Mouse (Mus musculus) gonadal fat pad, adult 2 months (tissue): ENCODE results near the gene Akap17b. TPM values are rescaled to one million over a fixed set of nuclear protein-coding genes. Genes with fewer than 3 reads are reported as not detected.
"Not testable (repeated sequence)": the region's sequence is repeated elsewhere in the genome, so short reads cannot be mapped to it uniquely, and the experiment has no call there.

Experiments used
- DNase-seq: peaks from one replicate; pipeline ENCODE4 v3.0.0-alpha.2; 2012; ENCODE audit warnings: low read depth
- polyA plus RNA-seq: library from polyadenylated mRNA; depleted of rRNA; stranded (reverse); fragments of >200 nt; gene quantifications from 2 replicates; pipeline ENCODE4 v1.2.3, GENCODE M21; 2012; rRNA removed

Akap17b gene
- polyA plus RNA-seq = 0.91 and 1.1 TPM in 2 replicates

- DNase-seq = no peak
Measured at GRCm38 (mm10) chrX:36644657-36645551, at the start of gene Akap17b. Akap17b (minus strand) TSS chrX:36645395.

GRCm38 (mm10) chrX:36691365-36691764 is 46.2 kb upstream of the Akap17b start:
- no peak for DNase-seq

- DNase-seq = no peak
Measured at GRCm38 (mm10) chrX:36689655-36690054, 44.5 kb upstream of the Akap17b start.

DNA sequence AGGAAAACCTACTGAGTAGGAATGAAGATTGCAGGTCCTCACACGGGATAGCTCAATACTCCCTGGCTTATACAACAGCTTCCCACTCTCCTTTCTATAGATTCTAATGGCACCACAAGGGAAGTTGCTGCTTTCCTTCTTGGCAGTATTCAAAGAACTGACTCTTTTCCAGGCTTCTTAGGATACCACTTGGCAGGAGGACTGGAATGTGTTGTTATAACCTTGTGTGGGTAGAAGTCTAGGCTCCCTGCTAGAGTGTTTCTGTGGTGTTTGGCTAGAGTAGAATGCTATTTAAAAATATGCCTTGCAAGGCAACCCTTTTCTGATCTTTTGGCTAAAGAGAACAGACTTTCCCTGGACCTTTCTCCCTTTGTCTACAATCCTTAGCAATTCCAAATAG is 31.6 kb upstream of the Akap17b start:
- DNase-seq = no peak

DNA sequence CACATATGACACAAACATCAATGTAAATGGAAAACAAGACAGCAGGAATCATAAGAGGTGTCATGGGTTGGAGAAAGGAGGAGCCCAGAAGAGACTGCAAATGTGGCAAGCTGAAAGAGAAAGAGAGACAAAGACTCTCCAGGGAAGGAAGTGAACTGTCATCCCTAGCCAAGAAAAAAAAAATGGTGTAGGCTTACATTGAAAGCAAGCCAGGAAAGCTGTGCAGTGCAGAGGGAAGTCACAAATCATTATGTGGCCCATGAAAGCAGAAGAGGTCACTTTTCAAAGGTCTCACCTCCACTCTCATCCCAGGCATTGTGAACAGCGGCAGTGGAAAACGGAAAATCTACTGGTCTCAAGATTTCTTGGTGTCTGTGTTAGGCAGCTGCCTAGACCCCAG is 27.5 kb upstream of the Akap17b start:
- DNase-seq = no peak

DNA sequence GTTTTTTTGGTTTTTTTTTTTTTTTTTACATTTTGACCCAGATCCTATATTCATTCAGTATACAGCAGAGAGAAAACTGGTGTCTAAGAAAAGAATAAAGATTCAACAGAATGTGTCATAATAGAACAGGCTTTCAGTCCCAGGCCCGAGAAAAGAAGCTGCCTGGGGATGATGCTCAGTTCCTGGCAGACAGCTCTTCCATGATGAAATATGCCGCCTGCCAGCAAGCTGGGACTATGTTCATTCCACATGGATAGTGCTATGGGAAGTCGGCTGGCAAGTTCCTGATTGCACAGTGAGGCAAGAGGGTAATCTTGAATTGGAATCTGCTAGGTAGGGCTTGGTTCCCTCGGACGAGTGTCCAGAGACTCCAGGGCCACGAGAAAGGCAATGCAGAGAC is 5.1 kb downstream of the Akap17b start:
- no peak for DNase-seq

- DNase-seq = no peak
Measured at GRCm38 (mm10) chrX:36630771-36631170, 14.4 kb downstream of the Akap17b start.

DNA sequence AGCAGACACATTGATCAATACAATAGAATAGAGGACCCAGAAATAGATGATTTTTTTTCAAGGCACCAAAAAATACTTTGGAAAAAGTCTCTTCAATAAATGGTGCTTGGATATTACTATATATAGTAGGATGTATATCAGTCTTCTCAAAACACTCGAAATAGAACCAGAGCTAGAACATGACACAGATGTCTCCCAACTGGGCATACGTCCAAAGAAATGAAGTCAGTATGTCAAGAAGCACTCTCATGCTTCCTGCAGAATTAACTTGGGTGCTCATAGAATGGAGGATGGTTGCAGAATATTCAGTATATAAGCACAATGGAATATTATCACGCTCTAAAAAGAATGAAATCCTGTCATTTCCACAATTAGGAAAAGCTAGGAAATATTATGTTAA is 17.1 kb downstream of the Akap17b start:
- no peak for DNase-seq

DNA sequence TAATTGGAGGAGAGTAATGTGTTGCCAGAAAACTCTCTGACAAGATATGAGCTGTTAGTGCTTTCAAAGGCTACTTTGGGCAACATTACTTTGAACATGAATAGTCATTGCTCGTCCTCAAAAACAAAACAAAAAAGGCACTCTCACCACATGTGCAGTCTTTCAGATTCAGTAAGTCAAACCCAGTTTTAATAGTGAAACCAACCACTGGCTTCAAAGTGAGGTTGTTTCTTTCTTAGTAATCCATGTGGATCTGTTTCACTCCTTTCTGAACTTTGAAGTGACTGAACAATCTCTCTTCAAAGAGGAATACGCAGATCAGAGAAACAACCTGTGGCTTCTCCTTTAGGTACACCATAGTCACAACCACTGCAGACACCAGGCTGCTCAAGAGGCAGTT is 36.1 kb downstream of the Akap17b start:
- DNase-seq = no peak

DNA sequence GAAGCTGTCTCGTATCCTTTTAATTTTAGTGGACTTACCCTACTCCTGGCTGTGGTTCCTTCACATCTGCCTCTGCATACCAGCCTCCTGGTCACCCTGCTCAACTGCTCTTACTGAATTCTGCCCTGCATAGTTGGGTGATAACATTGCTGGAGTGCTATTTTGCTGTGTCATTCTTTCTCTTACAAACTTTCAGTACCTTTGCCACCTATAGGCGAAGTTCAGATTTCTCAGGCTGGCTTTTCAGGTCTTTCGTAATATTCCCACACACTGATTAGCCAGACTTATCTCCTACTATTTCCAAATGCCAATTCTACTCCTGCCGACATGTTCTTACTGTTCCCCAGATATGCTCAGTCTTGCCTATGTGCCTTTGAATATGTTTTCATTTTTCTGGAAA is 41.2 kb downstream of the Akap17b start:
- no peak for DNase-seq

- no peak for DNase-seq
Measured at GRCm38 (mm10) chrX:36602926-36603325, 42.3 kb downstream of the Akap17b start.

GRCm38 (mm10) chrX:36600066-36600465 is 45.1 kb downstream of the Akap17b start:
- DNase-seq = no peak

GRCm38 (mm10) chrX:36599656-36600055 is 45.5 kb downstream of the Akap17b start:
- DNase-seq = no peak

DNA sequence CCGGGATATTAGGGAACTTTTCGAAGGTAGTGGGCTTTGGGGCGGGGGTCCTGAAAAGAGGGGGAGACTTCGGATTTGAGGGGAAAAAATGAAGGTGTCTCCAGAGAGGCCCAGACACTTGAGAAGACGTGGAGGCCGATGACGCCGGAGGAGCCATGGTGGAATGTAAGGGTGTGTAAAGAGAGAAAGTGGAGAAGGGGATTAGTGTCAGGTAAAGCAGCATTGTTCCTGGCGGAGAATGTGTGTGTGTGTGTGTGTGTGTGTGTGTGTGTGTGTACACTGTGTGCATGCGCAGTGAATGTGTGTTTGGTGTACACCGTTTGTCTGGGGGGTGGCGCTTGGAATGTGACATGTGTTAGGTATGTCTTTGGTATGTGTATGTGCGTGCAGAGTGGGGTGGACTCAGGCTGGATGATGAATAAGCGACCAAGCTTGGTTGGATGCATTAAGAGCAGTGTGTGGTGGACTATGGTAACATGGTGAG is 46.3 kb downstream of the Akap17b start:
- DNase-seq = no peak

- DNase-seq = no peak
Measured at GRCm38 (mm10) chrX:36598390-36598810, 46.8 kb downstream of the Akap17b start.

GRCm38 (mm10) chrX:36597707-36598389 is 47.3 kb downstream of the Akap17b start, which contains the start of gene Pgrmc1:
Pgrmc1 (plus strand) TSS chrX:36598206.
- no peak for DNase-seq

DNA sequence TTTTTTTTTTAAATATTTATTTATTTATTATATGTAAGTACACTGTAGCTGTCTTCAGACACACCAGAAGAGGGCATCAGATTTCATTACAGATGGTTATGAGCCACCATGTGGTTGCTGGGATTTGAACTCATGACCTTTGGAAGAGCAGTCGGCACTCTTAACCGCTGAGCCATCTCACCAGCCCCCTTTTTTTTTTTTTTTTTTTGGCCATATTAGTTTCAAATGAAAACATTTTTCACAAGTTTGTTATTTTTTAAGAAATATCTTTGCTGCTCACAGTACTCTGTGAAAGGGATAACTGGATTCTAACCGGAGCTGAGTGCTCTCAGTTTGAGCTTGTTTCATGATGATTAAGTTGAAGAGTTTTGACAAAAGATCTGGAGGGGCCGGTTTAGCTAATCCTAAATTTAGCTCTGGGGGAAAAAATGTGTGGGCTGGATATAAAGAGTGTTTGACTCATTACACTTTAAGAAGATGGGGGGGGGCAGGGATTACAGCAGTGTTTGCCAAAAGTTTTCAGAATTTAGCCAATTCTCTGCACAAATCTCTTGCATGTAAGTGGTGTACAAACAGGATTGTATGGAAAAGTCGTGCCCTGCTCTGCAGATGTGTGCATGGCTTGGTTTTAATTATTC is 48.6 kb downstream of the Akap17b start:
- not testable (repeated sequence) for DNase-seq

- no peak for DNase-seq
Measured at GRCm38 (mm10) chrX:36595247-36595646, 49.9 kb downstream of the Akap17b start.

GRCm38 (mm10) chrX:36591539-36591938 is 53.7 kb downstream of the Akap17b start:
- no peak for DNase-seq

DNA sequence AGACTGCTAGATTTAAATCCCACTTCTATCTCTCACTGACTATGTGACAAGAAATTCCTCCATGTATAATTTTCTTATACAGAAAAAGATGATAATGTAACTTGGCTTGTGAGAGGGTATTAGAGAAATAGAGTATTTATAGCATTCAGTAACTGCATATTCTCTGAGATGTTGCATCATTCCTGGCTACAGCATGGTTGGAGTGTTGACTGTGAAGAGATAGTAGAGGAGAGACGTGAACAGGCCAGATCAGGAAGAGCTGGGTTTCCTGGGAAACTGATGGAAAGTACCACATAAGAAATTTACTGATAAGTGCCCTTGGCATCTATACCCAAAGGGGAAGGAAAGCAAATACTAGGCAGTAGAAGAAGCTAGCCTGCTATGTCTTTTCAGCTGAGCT is 54.1 kb downstream of the Akap17b start:
- no peak for DNase-seq

- no peak for DNase-seq
Measured at GRCm38 (mm10) chrX:36590266-36590665, 54.9 kb downstream of the Akap17b start.
